Mouse (Mus musculus) embryonic facial prominence, embryonic 12.5 days (tissue): ENCODE measurements at regions not wholly inside any gene's neighbourhood (a gene's known extent, or its start where the extent isn't known, plus 50 kb on each side); places are given as distances from the start of the nearest gene placed in this dataset.

Experiments
- ATAC-seq: fragments of 200-750 bp; cut with Nextera tagmentation; 2 replicates; pipeline ENCODE4 v1.8.0; 2017; ENCODE audit not compliant: insufficient number of reproducible peaks, insufficient read depth, low FRiP score, low TSS enrichment
- H3K27ac ChIP-seq: fragments of 300-500 bp; sonication (generic); 2 replicates; pipeline ENCODE4 v1.5.1; 2016; ENCODE audit warnings: mild to moderate bottlenecking
- H3K27me3 ChIP-seq: fragments of 300-500 bp; sonication (generic); 2 replicates; pipeline ENCODE4 v1.6.1; 2016; ENCODE audit warnings: mild to moderate bottlenecking, moderate library complexity
- H3K36me3 ChIP-seq: fragments of 300-500 bp; sonication (generic); 2 replicates; pipeline ENCODE4 v1.6.1; 2016; ENCODE audit warnings: mild to moderate bottlenecking
- H3K4me1 ChIP-seq: fragments of 300-500 bp; sonication (generic); 2 replicates; pipeline ENCODE4 v1.6.1; 2016
- H3K4me2 ChIP-seq: fragments of 300-500 bp; sonication (generic); replicated peaks from 2 replicates; pipeline ENCODE4 v1.6.1; 2016; ENCODE audit warnings: mild to moderate bottlenecking, moderate library complexity
- H3K4me3 ChIP-seq: fragments of 300-500 bp; sonication (generic); 2 replicates; pipeline ENCODE4 v1.5.1; 2016; ENCODE audit warnings: mild to moderate bottlenecking
- H3K9ac ChIP-seq: fragments of 300-500 bp; sonication (generic); 2 replicates; pipeline ENCODE4 v1.6.1; 2016; ENCODE audit warnings: mild to moderate bottlenecking, moderate library complexity
- H3K9me3 ChIP-seq: fragments of 300-500 bp; sonication (generic); 2 replicates; pipeline ENCODE4 v1.6.1; 2016; ENCODE audit warnings: mild to moderate bottlenecking, moderate library complexity
- WGBS: fragments of 180-500 bp; shearing (Covaris S2); methylation state at CpG from one replicate; pipeline ENCODE4 v1.1.7; 2016; 5-methylcytosine and 5-hydroxymethylcytosine counted together

- H3K4me1 ChIP-seq = no peaks in the 10 kb centered on the region
- no peak overlapping the region for H3K9ac ChIP-seq
- 85% methylated on average over 1 of the region's 1 CpGs for WGBS
- H3K9me3 ChIP-seq = no peaks in the 10 kb centered on the region
- no peak overlapping the region for H3K4me3 ChIP-seq
- no peak overlapping the region for H3K4me2 ChIP-seq
- no peak overlapping the region for H3K27ac ChIP-seq
- no peak for ATAC-seq
- H3K27me3 ChIP-seq = no peaks in the 10 kb centered on the region
- H3K36me3 ChIP-seq = no peaks in the 10 kb centered on the region
These were observed 175.3 kb upstream of the Cypt12 start for GRCm38 (mm10) chr3:17772886-17773285.

- 77% methylated on average over 3 of the region's 3 CpGs for WGBS
- Histone ChIP-seq H3K4me3 (no peak overlapping the region), H3K27me3 (peaks cover 3% of the 10 kb centered on the region; the same call in 1 of the 2 replicates), H3K4me1 (no peaks in the 10 kb centered on the region), H3K9me3 (no peaks in the 10 kb centered on the region), H3K27ac (no peak overlapping the region), H3K36me3 (no peaks in the 10 kb centered on the region), H3K4me2 (no peak overlapping the region), H3K9ac (no peak overlapping the region)
- no peak for ATAC-seq
These were observed 169.1 kb upstream of the Cypt12 start for GRCm38 (mm10) chr3:17779152-17779551.

GRCm38 (mm10) chr3:17784076-17784475 lies 164.1 kb upstream of the Cypt12 start:
- peaks cover 14% of the 10 kb centered on the region for H3K4me1 ChIP-seq
- no peak for ATAC-seq
- peaks cover 44% of the 10 kb centered on the region for H3K27me3 ChIP-seq
- WGBS = 66% methylated on average over 3 of the region's 3 CpGs
- no peak overlapping the region for H3K4me3 ChIP-seq
- H3K4me2 ChIP-seq = no peak overlapping the region
- no peak overlapping the region for H3K9ac ChIP-seq
- H3K9me3 ChIP-seq = no peaks in the 10 kb centered on the region
- H3K27ac ChIP-seq = no peak overlapping the region
- H3K36me3 ChIP-seq = no peaks in the 10 kb centered on the region

GRCm38 (mm10) chr3:17784587-17784986 lies 163.6 kb upstream of the Cypt12 start:
- Histone ChIP-seq H3K9ac (no peak overlapping the region), H3K27me3 (peaks cover 49% of the 10 kb centered on the region), H3K36me3 (no peaks in the 10 kb centered on the region), H3K9me3 (no peaks in the 10 kb centered on the region), H3K4me2 (no peak overlapping the region), H3K4me1 (peaks cover 14% of the 10 kb centered on the region), H3K27ac (no peak overlapping the region), H3K4me3 (no peak overlapping the region)
- no peak for ATAC-seq
- WGBS = 36% methylated on average over 3 of the region's 3 CpGs

GRCm38 (mm10) chr3:17785106-17786022 lies 162.8 kb upstream of the Cypt12 start:
- Histone ChIP-seq H3K4me1 (peaks cover 14% of the 10 kb centered on the region), H3K36me3 (no peaks in the 10 kb centered on the region), H3K27ac (peak overlapping the region; percentile 60; the same call in 1 of the 2 replicates), H3K27me3 (peaks cover 57% of the 10 kb centered on the region), H3K9me3 (no peaks in the 10 kb centered on the region), H3K4me3 (peak overlapping the region; percentile 39), H3K4me2 (peak overlapping the region; percentile 62), H3K9ac (peak overlapping the region; percentile 45; the same call in 1 of the 2 replicates)
- peak; percentile 73 for ATAC-seq
- WGBS = 3% methylated on average over 21 of the region's 21 CpGs

GRCm38 (mm10) chr3:17786023-17786720 lies 162.0 kb upstream of the Cypt12 start:
- Histone ChIP-seq H3K9ac (peak overlapping the region; percentile 45), H3K9me3 (no peaks in the 10 kb centered on the region), H3K4me2 (peak overlapping the region; percentile 62), H3K4me1 (peaks cover 14% of the 10 kb centered on the region), H3K36me3 (no peaks in the 10 kb centered on the region), H3K4me3 (peak overlapping the region; percentile 39), H3K27me3 (peaks cover 65% of the 10 kb centered on the region), H3K27ac (peak overlapping the region; percentile 60)
- ATAC-seq = peak; percentile 28
- under 1% methylated on average over 56 of the region's 56 CpGs for whole genome bisulfite sequencing

GRCm38 (mm10) chr3:17786721-17787442 lies 161.3 kb upstream of the Cypt12 start:
- 1% methylated on average over 35 of the region's 35 CpGs for WGBS
- peaks cover 14% of the 10 kb centered on the region for H3K4me1 ChIP-seq
- H3K36me3 ChIP-seq = no peaks in the 10 kb centered on the region
- peak overlapping the region; percentile 62 for H3K4me2 ChIP-seq
- peak overlapping the region; percentile 45 for H3K9ac ChIP-seq
- H3K27me3 ChIP-seq = peaks cover 72% of the 10 kb centered on the region
- H3K9me3 ChIP-seq = no peaks in the 10 kb centered on the region
- H3K4me3 ChIP-seq = peak overlapping the region; percentile 39
- H3K27ac ChIP-seq = peak overlapping the region; percentile 60
- ATAC-seq = peak; percentile 80

- 5% methylated on average over 18 of the region's 18 CpGs for WGBS
- Histone ChIP-seq H3K27me3 (peaks cover 76% of the 10 kb centered on the region), H3K4me3 (peak overlapping the region; percentile 39; the same call in 1 of the 2 replicates), H3K9me3 (no peaks in the 10 kb centered on the region), H3K9ac (no peak overlapping the region), H3K36me3 (no peaks in the 10 kb centered on the region), H3K4me1 (peaks cover 14% of the 10 kb centered on the region), H3K27ac (no peak overlapping the region), H3K4me2 (no peak overlapping the region)
- no peak for ATAC-seq
These were observed 160.5 kb upstream of the Cypt12 start for GRCm38 (mm10) chr3:17787443-17788333.

GRCm38 (mm10) chr3:17788334-17788720 lies 159.9 kb upstream of the Cypt12 start:
- H3K4me3 ChIP-seq = no peak overlapping the region
- H3K27me3 ChIP-seq = peaks cover 81% of the 10 kb centered on the region
- ATAC-seq = no peak
- H3K9me3 ChIP-seq = no peaks in the 10 kb centered on the region
- no peaks in the 10 kb centered on the region for H3K36me3 ChIP-seq
- H3K9ac ChIP-seq = no peak overlapping the region
- WGBS = 15% methylated on average over 4 of the region's 4 CpGs
- H3K27ac ChIP-seq = no peak overlapping the region
- H3K4me1 ChIP-seq = peaks cover 14% of the 10 kb centered on the region
- no peak overlapping the region for H3K4me2 ChIP-seq

- Histone ChIP-seq H3K4me2 (no peak overlapping the region), H3K9me3 (no peaks in the 10 kb centered on the region)
These were observed 159.4 kb upstream of the Cypt12 start for GRCm38 (mm10) chr3:17788778-17789299.

More at GRCm38 (mm10) chr3:17788778-17789299, 159.4 kb upstream of the Cypt12 start:
- no peak for ATAC-seq
- Histone ChIP-seq H3K4me1 (peaks cover 14% of the 10 kb centered on the region), H3K36me3 (no peaks in the 10 kb centered on the region), H3K4me3 (no peak overlapping the region), H3K9ac (no peak overlapping the region), H3K27me3 (peaks cover 87% of the 10 kb centered on the region), H3K27ac (no peak overlapping the region)
- 18% methylated on average over 3 of the region's 3 CpGs for WGBS
